Mouse (Mus musculus): Measurements from ENCODE around the gene Rgs3.

The Rgs3 gene

DNA sequence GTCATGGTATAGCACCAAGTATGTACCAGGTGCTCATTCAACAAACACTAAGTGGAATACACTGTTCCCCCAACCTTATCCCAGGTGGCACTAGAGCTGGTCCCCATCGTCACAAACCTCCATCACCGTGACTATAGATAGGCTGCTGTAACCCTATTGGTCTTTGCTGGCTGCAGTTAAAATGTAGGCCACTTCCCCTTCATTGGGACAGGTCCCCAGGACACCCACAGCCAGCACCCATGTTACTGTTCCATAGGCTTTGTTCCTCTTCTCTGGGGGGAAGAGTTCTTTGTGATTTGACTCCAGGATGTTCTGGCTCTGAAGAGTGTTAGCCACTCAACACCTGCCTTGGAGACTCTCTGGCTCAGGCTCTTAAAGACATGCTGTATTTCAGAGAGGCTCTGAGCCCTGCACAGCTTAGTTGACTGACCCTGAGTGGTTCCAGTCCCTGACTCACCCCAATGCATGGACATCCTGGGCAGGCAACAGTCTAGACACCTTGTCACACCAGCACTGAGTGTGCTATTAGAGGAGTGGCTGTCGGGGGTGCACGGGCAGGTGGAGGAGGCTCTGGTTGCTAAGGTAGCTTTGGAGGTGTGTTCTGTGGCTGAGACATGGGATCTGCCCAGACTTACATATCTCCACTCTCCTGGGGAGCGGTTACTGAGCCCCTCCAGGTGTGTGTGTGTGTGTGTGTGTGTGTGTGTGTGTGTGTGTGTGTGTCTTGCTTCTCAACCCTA is 94.4 kb downstream of the Rgs3 start:
- no peak for DNase-seq (ENCODE audit: low spot score)

DNA sequence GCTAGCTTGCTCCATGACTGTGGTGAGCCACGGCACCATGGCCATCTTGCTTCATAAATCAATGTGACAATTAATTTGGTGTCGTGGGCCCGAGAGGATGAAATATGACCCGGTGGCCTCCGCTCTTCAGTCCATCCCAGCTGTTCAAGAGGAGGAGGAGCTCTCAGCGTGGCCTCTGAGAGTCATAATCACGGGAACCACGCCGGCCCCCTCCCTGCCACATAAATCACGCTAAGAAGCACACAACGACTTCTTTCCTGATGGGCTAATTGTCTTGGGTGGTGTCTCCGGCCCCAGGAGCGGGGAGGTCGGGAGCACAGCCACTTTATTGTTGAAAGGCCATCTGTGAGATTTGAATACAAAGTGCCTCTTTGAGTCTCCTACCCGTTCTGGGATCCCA is 99.6 kb downstream of the Rgs3 start:
- DNase-seq (ENCODE audit: low spot score): no peak

DNA sequence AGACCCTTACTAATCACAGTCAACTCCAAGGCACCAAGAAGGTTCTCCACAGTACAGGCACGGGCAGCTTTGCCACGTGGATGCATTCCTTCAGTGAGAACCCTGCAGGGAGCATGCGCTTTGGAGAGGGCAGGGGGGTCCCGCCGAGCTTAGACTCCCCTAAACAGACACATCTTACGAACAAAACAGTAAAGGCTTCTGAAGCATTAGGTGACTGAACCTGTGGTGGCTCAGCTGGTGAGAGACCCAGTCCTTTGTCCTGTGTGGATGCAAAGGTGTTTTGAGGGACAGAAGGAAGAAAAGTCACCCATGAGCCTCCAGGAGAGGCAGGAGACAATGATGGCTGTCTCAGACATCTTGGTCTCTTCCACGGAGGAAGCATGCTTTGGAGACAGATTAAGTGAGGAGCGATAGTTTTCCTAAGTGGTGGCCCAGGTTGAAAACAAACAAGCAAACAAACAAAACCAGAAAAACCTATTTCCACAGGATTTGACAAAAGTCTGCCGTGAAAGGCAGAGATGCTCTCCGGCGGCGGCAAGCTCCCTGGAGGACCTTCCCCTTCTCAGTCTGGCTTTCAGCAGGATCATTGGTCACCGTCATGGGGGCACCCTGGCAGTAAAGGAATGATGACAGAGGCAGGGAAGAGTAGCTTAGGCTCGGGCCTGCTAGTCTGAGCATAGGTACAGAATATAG is 100.4 kb downstream of the Rgs3 start:
- DNase-seq (ENCODE audit: low spot score): no peak

DNA sequence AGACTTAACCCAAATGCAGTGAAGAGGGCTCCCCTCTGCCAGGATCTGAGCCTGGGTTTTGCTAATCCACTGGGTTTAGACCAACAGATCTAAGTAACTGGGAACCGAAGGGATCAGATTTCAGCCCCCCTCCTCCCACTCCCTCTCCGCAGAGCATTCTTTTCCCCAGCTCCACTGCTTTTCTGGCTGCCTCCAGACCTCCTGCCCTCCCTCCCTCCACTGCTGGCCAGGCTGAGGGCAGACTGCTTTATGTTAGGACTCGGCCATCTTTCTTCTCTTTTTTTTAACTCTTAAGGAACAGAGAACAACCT is 100.9 kb downstream of the Rgs3 start:
- no peak for DNase-seq (ENCODE audit: low spot score)

DNA sequence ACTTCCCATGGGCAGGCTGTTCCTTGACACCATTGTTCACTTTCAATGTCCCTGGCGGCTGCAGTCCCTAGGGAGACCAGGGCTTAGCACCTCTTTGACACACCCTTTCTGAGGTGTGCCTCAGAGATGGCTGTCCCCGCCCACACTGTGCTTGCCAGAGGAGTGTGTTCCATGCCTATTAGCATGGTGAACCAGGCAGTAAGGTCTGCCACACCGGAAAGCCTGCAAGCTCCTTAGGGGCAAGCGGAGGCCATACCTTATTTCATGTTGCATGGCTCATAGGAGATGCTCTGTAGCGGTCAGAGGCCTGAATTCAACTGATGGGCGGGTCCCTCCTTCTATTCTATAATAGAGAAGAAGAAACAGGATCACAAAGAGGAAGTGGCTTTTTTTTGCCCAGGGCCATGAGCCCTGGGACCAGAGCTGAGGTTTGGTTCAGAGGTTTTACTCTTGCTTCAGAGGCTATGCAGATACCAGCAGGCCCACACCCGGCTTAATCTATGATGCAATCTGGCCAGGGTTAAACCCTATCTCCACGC is 101.7 kb downstream of the Rgs3 start:
- DNase-seq (ENCODE audit: low spot score): no peak

DNA sequence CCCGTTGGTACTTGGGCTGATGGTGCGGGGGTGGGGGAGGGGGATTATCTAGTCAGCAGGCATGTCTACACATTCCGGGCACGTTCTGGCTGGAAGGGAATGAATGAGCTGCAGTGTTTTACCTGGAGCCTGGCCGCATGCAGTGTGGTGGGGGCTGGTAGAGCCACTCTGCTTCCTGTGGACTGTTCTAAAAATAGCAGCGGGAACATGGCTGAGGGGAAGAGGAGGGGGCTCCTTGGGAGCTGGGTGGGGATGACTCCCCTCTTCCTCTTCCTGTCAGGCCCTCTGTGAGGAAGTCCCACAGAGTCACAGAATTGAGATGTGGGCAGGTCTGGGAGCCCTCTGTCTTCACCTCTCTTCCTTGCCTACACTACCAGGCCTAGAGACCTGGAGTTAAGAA is 103.7 kb downstream of the Rgs3 start:
- DNase-seq (ENCODE audit: low spot score): no peak

DNA sequence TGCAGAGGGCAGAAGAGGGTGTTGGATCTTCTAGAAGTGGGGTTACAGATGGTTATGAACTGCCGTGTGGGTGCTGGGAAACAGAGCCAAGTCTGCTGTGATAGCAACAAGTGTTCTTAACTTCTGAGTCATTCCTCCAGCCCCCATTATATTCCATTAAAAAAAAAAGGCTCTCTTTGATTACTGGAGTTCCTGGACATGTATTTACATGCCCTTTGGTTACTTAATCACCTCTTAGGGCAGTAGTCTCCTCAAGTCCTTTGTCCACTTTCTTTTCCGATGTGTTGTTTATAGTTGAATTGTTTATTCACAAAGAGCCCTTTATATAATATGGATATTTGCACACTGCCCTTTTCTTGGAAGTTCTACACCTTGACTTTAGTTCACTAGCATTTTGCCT is 106.2 kb downstream of the Rgs3 start:
- no peak for DNase-seq (ENCODE audit: low spot score)

DNA sequence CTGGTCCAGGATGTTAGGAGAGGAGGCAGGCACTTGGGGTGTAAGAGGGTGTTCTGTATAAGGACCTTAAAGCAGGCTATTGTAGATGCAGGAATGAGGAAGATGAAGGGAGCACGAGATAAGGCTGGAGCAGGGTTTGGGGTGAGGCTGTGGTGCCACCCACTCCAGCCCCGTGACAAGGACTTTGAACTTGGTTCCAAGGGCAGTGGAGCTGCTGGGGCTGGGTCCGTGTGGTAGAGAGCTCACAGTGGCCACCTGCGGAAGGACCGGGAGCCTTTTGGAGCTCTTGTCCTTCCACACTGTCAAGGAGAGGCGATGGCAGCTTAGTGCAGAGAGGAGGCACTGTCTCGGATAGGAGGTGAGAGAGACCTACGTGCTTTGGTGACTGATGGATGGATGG is 109.0 kb downstream of the Rgs3 start:
- DNase-seq (ENCODE audit: low spot score): no peak

DNA sequence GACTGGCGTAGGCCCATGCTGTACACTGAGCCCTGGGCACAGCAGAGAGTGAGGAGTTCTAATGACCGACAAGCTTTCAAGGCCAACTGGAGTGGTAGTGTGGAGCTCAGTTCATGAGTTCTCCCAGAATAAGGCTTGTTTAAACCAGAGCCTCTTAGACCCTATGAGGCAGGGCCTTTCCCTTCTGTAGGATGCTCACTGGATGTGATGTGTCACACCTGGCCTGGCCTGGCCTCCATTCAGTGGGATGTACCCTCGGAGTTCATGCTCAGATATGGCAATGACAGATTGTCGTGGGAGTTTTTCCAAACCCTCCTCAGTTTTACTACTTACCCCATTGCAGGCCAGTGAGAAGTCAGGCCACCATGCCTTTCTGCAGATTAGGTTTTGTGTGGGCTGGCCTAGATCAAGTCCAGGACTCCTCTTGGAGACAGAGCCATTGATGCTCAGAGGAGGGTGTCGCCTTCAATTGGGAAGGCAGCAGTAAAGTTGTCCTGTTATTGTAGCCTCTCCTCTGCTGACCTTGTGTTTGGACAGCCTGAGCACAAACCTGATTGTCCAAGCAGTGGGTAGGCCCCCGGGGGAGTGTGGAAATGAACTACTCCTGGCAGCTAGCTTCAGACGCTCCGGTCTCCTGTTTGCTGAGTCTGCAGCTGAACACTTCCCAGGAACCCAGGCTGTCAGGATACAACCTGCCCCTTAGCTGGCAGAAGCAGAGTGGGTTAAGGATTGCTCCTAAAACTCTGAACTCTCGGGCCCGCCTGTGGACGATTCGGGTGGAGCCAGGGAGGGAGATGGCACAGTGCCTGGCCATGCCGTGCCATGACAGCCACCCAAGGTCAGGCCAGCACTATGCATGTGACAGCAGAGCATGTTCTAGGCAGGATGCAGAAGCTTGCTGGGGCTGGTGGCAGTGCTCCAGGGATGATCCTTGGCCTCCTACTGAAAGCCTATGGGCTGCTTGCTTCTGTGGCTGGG is 109.7 kb downstream of the Rgs3 start:
- peak; percentile 64 for DNase-seq (ENCODE audit: low spot score)

DNA sequence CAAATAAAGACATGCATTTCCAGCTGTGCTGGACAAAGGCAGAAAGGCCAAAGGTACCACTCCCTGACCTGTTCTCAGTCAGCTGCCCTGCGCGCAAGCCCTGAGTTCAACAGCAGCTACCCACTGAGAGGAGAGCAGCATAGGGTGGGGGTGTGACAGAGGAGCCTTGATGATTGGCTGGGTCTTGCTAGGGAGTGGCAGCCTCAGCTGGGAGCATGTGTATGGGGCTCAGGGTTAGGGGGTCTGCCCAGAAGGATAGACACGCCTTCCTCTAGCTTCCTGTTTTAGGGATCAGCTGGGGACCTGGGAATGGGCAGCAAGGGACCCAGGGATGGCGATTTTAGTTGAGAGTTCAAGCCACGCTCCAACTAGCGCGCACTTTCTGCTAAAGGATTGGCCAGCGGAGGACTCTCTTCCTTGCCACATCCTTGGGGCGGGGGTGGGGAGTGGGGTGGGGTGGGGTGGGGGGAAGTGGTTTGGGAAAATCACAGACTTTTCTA is 113.9 kb downstream of the Rgs3 start:
- DNase-seq (ENCODE audit: low spot score): no peak

DNA sequence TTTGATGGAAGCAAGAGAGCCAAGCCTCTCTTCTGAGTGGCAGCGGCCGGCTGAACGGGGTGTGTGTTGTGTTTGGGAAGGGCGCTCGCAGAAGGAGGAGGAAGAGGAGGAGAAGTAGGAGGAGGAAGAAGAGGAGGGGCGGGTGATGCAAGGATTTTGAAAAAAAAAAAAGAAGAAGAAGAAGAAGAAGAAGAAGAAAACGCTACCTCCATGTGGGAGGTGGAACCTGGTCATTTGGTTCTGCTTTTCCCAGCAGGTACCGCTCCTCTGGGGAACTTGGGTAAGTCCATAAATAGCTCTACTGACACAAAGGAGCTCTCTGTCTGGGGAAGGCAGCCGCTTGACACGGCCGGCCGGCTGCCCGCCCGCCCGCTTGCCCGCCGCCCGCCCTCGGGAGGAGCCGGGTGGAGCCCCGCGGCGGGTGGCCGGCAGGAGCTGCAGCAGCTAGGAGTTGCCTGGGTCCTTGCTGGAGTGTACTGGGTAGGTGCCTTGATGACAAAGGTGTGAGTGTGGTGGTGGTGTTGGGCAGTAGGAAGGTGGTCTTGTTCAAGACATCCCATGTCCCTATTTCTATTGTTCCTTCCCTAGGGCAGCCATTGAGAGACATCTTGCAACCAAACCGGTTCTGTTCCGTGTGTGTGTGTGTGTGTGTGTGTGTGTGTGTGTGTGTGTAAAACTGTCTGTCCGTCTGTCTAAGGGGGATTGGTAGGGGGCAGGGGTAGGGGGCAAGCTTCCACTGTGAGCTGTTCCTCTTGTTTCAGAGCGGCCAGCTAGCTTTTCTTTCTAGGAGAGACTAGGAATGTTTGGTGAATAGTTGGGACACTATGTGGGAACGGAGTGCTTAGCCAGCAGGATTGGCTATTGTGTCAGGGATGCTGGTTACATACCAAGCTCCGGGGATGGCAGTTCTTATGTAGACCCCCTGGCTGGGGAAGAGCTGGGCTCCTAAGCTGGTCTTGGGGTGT is 114.7 kb downstream of the Rgs3 start:
- DNase-seq (ENCODE audit: low spot score): no peak

DNA sequence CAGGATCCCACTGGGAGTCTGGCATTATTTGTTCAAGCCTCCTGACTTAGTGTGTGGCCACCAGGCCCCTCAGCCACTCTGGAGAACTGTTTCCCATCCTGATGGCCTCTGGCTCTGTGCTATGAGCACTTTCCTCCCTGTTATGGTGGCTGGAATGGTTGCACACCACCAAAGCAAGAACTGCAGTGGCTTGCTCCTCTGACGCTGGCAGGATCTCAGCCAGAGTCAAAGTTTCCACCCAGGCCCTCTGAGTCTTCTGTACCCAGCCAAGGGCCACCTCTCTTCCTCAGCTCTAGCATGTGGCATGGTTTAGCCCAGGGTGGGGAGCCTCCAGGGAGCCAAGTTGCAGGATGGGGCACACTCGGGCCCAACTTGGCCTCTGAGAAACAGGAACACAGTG is 115.7 kb downstream of the Rgs3 start:
- DNase-seq (ENCODE audit: low spot score): no peak

DNA sequence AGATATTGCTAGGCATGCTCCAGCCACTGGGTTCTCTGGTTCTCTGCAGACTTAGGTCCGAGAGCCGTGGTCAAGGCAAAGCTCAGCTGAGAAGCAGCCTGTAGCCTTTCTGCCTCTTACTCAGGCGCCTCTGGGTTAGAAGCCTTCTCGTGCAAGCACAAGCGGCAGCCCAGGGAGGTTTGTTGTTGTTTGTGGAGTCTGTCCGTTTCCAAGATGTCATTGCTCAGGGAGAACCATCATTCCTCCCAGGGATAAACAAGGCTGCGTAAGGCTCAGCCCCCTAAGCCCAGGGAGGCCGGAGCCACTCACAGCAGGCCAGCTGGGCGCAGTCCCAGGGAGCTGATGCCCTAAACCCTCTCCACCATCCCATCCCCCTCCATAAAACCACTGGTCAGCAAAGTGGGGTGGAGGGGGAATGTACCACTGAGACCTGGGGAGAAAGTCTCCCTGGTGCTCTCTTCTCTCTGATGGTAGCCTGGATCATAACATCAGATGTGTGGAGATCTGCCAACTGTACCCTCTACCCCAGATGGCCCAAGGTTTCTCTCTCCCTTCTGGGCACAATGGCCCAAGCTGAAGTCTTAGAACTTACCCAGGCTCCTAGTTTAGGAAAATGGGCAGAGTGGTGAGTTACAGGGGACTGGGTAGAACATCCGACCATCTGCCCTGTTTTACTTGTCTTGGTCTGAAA is 117.5 kb downstream of the Rgs3 start:
- no peak for DNase-seq (ENCODE audit: low spot score)

DNA sequence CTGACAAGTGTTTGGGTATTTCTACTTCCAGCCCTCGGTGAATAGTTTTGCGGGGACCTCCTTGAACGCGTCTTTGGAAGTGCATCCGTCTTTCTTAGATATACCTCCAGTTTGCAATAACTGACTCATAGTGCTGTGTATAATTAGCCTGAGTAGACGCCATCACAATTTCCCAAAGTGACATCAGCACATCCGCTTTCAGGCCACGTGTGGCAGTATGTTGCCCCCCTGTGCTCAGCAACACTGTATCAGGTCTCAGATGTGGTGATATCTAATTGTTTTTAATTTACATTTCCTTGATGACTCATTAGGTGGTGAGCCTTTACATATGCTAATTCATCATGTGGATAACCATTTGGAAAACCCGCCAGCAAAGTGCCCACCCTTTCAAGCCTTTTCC is 119.5 kb downstream of the Rgs3 start:
- DNase-seq (ENCODE audit: low spot score): no peak

DNA sequence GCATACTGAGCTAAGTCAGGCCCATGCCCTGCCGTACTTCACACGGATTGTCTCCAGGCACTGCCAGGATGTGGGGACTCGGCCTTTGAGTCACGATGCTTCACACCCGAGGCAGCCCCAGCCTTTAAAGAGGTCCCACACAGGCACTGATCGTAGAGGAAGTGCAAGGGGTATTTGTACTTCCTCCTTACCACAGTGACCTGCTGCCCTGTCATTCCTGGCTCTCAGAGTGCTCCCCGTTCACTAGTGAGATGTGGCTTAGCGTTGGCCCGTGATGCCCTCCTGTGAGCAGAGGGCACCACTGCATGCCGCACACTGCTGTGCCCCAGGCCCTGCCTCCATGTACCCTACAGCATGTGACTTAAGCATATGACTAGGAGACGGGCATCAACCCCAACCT is 121.8 kb downstream of the Rgs3 start:
- DNase-seq (ENCODE audit: low spot score): no peak

DNA sequence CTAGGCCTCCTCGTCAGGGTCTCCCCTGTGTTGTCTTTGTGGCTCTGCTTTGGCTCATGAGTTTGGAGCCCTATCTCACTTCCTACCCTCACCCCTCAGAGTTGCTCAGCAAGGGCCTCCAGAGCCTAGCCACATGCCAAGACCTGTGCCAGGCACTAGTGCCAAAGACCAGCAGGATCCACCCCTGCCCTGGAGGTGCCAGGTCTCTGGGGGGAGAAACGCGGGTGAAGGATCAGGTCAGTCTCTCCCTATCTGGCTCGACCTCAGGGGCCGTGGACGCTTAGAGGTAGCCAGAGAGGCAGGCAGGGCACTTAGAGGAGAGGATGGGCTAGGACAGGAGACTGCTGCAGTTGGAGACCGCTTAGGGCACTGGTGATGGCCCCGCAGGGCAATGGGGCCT is 122.7 kb downstream of the Rgs3 start:
- no peak for DNase-seq (ENCODE audit: low spot score)

DNA sequence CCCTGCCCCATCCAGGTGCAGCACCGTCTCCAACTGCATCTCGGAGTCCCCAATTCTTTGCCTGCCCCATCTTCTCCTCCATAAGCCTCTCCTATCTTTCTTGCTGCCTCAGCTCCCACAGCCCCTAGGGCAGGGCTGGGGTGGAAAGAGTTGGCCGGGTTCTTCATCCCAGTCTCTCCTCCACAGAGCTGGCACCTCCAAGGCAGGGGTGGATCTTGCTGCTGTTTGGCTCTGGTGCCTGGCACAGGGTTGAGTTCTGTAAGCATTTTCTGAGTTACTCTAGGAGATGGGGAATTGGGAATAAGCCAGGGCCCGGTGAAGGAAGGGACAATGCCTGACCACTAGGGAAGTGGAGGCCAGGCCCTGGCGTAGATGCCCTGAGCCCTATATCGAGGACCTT is 123.5 kb downstream of the Rgs3 start:
- DNase-seq (ENCODE audit: low spot score): no peak

DNA sequence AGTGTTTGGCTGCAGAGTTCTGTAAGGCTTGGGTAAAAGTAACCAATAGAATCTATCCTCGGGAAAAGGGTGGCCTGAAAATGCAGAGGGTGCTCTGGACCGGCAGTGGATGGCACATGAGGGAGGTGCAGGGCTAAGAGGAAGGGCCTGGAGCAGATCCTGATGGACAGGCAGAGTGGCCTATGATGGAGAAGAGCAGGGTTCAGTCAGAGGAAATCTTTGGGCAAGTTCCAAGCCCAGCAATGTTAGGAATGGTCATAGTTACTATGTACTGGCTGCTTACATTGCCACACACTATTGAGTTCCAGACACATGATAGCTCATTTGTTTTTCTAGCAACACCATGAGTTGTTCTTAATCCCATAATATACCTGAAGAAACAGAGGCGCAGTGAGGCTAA is 124.7 kb downstream of the Rgs3 start:
- no peak for DNase-seq (ENCODE audit: low spot score)

DNA sequence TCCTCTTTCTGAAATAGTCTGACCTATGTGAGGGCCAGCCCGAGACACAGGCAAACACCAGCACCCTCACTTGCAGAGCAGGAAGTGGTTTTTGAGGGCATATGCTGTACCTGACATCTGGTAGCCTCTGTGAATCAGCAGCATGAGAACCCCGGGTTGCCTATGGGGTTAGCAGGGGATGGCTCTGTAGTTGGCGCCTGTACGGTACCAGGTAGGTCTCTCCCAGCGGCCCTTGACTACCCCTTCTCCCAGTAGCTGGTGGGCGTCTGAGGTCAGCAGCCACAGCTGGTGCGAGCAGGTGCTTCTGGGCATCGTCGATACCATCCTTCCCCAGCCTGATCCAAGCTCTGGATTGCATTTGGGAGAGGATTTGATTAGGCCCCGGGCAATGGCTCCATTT is 125.6 kb downstream of the Rgs3 start:
- no peak for DNase-seq (ENCODE audit: low spot score)

DNA sequence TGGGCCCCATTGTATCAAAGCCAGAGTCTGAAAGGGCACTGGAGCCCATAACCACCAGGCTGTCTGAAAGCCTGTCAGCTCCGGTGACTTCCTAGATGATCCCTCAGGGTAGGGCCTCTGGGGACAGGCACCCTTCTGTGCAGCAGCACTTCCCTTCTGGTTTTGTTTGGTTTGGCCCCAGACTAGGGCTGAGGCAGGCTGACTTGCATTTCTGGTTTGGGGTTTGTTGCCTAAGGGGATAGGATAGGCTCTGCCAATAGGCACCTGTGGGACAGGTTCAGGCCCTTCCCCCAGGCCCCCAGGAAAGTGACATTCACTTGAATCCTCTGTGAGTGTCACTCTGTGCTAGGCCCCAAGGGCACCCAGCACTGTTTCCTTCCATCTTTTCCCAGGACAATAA is 127.1 kb downstream of the Rgs3 start:
- DNase-seq (ENCODE audit: low spot score): no peak

DNA sequence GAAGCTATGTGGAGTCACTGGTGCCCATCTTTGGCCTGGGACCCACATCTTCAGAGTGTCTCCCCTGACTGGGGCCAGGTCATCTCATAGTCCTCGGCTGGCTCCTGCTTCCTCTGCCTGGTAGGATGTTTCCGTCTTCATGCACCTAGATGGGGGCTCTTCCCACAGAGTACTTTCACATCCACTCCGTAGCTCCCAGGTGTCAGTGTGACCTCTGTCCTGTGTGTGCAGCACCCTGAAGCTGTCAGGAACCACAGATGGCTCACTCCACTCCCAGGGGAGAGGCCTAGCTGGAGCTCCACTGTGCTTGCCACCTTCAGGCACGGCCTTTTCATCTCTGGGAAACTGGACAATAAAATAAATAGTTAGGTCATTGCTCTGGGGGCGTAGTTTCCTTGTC is 128.5 kb downstream of the Rgs3 start:
- DNase-seq (ENCODE audit: low spot score): no peak

All from testis, postnatal 14 days (tissue).